Mouse (Mus musculus) hindbrain, postnatal 0 days (tissue): ENCODE results near the gene Lhx3. TPM values are rescaled to one million over a fixed set of nuclear protein-coding genes. Genes with fewer than 3 reads are reported as not detected.

Experiments used
- ATAC-seq: fragments of 200-750 bp; cut with Nextera tagmentation; 2 replicates; pipeline ENCODE4 v1.8.0; 2017; ENCODE audit warnings: mild to moderate bottlenecking, moderate TSS enrichment, moderate library complexity
- DNase-seq: peaks from one replicate; pipeline ENCODE4 v3.0.0-alpha.2; 2015; ENCODE audit warnings: low spot score
- H3K27ac ChIP-seq: fragments of 300-500 bp; sonication (generic); 2 replicates; pipeline ENCODE4 v1.5.1; 2014; ENCODE audit warnings: mild to moderate bottlenecking
- H3K27me3 ChIP-seq: fragments of 300-500 bp; sonication (generic); 2 replicates; pipeline ENCODE4 v1.6.1; 2014; ENCODE audit warnings: low read length, mixed read lengths; ENCODE audit not compliant: insufficient read depth
- H3K36me3 ChIP-seq: fragments of 300-500 bp; sonication (generic); 2 replicates; pipeline ENCODE4 v1.6.1; 2014; ENCODE audit warnings: low read length, mixed read lengths; ENCODE audit not compliant: insufficient read depth
- H3K4me1 ChIP-seq: fragments of 300-500 bp; sonication (generic); 2 replicates; pipeline ENCODE4 v1.6.1; 2014; ENCODE audit warnings: antibody characterized with exemption, low read length, mixed read lengths; ENCODE audit not compliant: insufficient read depth
- H3K4me2 ChIP-seq: fragments of 300-500 bp; sonication (generic); 2 replicates; pipeline ENCODE4 v1.6.1; 2014; ENCODE audit warnings: low read depth, mild to moderate bottlenecking, low read length, moderate library complexity, mixed read lengths
- H3K4me3 ChIP-seq: fragments of 300-500 bp; sonication (generic); 2 replicates; pipeline ENCODE4 v1.5.1; 2014; ENCODE audit warnings: low read length
- H3K9ac ChIP-seq: fragments of 300-500 bp; sonication (generic); replicated peaks from 2 replicates; pipeline ENCODE4 v1.6.1; 2014; ENCODE audit warnings: mild to moderate bottlenecking, low read length, moderate library complexity, mixed read lengths
- H3K9me3 ChIP-seq: fragments of 300-500 bp; sonication (generic); 2 replicates; pipeline ENCODE4 v1.6.1; 2016; ENCODE audit warnings: low read length, mixed read lengths
- CTCF ChIP-seq: IDR thresholded peaks from 2 replicates; pipeline ENCODE4 v1.5.1; 2016; ENCODE audit warnings: antibody characterized with exemption, control low read depth, low read depth
- WGBS: fragments of 180-500 bp; shearing (Covaris S2); extraction: QIAGEN DNeasy Blood & Tissue Kit; methylation state at CpG from one replicate; pipeline ENCODE4 v1.1.7; 2014; 5-methylcytosine and 5-hydroxymethylcytosine counted together
- polyA plus RNA-seq: library from polyadenylated mRNA; unstranded; fragments of >200 nt; fragmentation: Nextera tagmentation; extraction: Ambion mirVana; gene quantifications from 2 replicates; pipeline ENCODE4 v1.2.1, GENCODE M21; 2015
- total RNA-seq: library from RNA; depleted of rRNA; stranded (reverse); fragments of >200 nt; gene quantifications from 2 replicates; pipeline ENCODE4 v1.2.3, GENCODE M21; 2014

Lhx3 gene
- total and polyA plus RNA-seq, 2 experiments from 2014 or later, result 2.3 to 3.2 TPM

DNA sequence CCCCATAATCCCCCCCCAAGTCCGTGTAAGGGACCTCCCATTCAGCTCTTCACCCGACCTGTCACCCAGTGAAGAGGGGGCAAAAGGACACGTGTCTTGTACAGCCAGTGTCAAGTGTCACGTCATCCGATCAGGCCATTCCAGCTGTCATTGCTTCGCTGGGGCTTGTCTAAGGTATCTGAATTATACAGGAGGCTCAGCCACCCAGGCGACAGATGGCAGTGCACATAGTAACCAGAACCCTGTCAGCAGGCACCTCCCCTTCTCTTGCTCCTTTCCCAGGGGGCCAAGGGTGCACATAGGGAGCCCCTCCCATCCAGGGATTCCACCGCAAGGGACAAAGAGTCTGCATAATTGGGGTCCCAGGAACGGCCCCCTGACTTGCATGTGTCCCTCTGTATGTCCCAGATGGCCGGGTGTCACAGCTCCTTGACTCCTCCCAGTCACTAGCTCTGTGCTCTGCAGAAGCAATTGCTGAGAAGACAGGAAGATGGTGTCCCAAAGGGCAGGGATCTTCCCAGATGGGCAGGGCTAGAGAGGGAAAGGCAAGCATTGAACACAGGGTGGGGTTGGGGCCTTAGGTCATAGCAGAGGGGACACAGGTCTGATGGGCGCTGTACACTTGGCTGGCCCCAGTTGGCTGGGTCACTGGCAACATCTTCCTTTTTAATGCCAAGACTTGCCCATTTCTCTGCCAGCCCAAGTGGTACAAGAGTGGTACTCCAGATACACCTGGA lies 39.1 kb downstream of the Lhx3 start:
- Histone ChIP-seq H3K4me1 (peaks cover 5% of the 10 kb centered on the region; the same call in 1 of the 2 replicates), H3K27me3 (no peaks in the 10 kb centered on the region), H3K27ac (no peak overlapping the region), H3K4me2 (no peak overlapping the region), H3K36me3 (no peaks in the 10 kb centered on the region), H3K4me3 (no peak overlapping the region), H3K9me3 (no peaks in the 10 kb centered on the region), H3K9ac (no peak overlapping the region)
- ATAC-seq, result 0 out of 2 replicates have a peak, but pooled peaks have one; percentile 34
- no peak for DNase-seq
- no peak for TF ChIP-seq CTCF
- WGBS, result 36% methylated on average over 11 of the region's 11 CpGs

DNA sequence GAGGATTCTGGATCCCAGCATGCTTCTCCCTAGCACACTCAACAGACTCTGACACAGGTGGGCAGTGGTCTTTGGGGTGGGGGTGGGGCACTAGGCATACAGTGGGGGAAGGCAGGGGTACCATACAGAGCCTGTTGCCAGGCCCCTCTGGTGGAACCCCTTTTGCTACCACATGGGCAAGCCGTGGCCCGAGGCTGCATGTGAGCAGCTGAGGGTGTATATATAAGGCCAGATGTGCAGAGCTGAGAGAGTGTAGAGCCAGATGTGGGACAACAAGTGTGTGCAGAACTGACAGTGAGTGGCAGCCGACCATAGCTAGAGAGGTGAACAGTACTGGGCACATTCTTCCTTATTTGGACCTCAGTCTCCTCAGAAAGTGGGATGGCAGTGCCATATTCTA lies 41.2 kb downstream of the Lhx3 start:
- peaks cover 5% of the 10 kb centered on the region; the same call in 1 of the 2 replicates for H3K4me1 ChIP-seq
- no peak for TF ChIP-seq CTCF
- H3K27me3 ChIP-seq, result no peaks in the 10 kb centered on the region
- H3K27ac ChIP-seq, result no peak overlapping the region
- DNase-seq (no peak), ATAC-seq (no peak)
- no peaks in the 10 kb centered on the region for H3K36me3 ChIP-seq
- no peak overlapping the region for H3K9ac ChIP-seq
- WGBS, result 84% methylated on average over 3 of the region's 3 CpGs
- no peak overlapping the region for H3K4me3 ChIP-seq
- H3K4me2 ChIP-seq, result no peak overlapping the region
- H3K9me3 ChIP-seq, result no peaks in the 10 kb centered on the region

DNA sequence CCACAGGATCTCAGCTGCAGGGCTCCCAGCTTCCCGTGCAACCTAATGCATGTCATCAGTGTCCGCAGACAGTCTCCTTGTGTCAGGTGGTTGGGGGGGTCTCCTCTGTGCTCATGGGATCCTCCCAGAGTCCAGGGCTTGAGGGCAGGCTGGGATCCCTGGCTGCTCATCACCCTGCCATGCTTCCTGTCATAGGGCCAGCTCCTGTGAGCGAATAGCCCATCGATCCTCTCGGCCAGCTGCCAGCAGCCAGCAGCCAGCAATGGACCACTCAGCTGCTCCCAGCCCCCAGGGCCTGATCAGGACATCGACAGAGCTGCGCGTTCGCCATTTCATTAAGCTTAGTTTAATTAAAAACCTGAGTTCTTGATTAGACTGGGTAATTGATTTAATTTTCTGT lies 50.0 kb downstream of the Lhx3 start:
- peak; percentile 66 for DNase-seq

DNA sequence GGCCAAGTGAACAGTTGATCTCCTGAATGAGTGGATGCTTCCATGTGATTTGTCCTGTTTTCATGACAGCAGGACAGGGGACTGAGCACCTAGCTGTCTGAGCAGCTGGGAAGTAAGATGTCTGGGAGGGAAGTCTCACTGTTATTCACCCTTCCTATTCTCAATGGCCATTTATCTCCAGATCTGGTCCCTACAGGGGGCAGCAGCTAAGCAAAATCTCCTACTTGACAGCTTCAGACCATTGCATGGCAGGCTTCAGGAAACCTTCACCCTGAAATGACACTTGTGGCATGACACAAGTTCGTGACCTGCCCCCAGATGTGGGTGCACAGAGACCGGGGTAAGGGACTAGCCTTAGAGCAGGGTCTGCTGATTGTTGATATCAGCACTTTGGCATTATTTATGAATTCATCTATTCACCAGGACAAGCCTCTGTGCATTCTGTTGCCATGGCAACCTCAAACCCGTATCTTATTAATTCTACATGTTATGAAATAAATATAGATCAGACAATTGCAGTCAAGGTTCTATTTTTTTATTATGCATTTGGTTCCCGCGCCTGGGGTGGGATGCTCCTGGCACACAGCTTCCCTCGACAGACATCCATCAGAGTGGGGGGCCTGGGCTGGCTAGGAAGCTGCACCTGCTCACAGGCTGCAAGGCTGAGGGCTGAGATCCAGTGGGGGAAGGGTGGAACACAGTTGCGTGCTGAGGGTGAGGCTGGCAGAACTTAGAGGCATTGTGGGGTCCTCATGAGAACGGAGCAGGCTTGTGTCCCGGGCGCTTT lies 51.7 kb downstream of the Lhx3 start:
- Histone ChIP-seq H3K4me2 (no peak overlapping the region), H3K9ac (no peak overlapping the region)

More for the DNA sequence above, 50.0 kb downstream of the Lhx3 start:
- no peak for TF ChIP-seq CTCF
- Histone ChIP-seq H3K36me3 (no peaks in the 10 kb centered on the region), H3K9ac (no peak overlapping the region), H3K4me1 (peaks cover 25% of the 10 kb centered on the region), H3K4me2 (no peak overlapping the region), H3K4me3 (no peak overlapping the region), H3K27ac (peak overlapping the region; percentile 45; the same call in 1 of the 2 replicates), H3K9me3 (no peaks in the 10 kb centered on the region), H3K27me3 (no peaks in the 10 kb centered on the region)
- 45% methylated on average over 9 of the region's 9 CpGs for WGBS
- ATAC-seq, result no peak

DNA sequence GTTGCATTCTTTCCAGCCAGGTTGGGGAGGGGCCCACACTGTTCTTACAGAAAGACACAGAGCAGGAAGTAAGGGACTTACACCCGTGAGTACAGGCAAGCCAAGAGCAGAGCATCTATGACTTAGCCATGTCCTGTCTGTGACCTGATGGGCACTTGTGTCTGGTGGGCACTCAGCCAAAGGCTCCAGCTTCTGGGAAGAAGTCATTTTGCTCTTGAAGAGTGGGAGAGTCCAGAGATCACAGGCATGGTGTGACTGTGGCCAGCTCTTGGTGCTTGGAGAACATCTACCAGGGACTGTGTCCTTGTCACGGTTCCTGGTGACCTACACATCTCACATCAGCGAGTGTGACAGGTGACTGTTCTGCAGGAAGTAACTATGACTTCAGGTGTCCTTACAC lies 52.4 kb downstream of the Lhx3 start:
- no peak overlapping the region for H3K9ac ChIP-seq
- no peaks in the 10 kb centered on the region for H3K9me3 ChIP-seq
- H3K27me3 ChIP-seq, result no peaks in the 10 kb centered on the region
- TF ChIP-seq CTCF, result no peak
- DNase-seq, result no peak
- H3K4me3 ChIP-seq, result no peak overlapping the region
- ATAC-seq, result no peak
- H3K27ac ChIP-seq, result peak overlapping the region; percentile 64; the same call in 1 of the 2 replicates
- peaks cover 25% of the 10 kb centered on the region for H3K4me1 ChIP-seq
- no peaks in the 10 kb centered on the region for H3K36me3 ChIP-seq
- WGBS, result 74% methylated on average over 3 of the region's 3 CpGs
- no peak overlapping the region for H3K4me2 ChIP-seq

More for the DNA sequence above, 51.7 kb downstream of the Lhx3 start:
- Histone ChIP-seq H3K9me3 (no peaks in the 10 kb centered on the region), H3K4me3 (no peak overlapping the region), H3K27me3 (no peaks in the 10 kb centered on the region), H3K27ac (peak overlapping the region; percentile 64), H3K4me1 (peaks cover 25% of the 10 kb centered on the region), H3K36me3 (no peaks in the 10 kb centered on the region)
- ATAC-seq, result peak; percentile 67; the same call in 1 of the 2 replicates
- 31% methylated on average over 10 of the region's 10 CpGs for WGBS
- peak; percentile 35; the same call in 1 of the 2 replicates for TF ChIP-seq CTCF
- DNase-seq, result peak; percentile 68

DNA sequence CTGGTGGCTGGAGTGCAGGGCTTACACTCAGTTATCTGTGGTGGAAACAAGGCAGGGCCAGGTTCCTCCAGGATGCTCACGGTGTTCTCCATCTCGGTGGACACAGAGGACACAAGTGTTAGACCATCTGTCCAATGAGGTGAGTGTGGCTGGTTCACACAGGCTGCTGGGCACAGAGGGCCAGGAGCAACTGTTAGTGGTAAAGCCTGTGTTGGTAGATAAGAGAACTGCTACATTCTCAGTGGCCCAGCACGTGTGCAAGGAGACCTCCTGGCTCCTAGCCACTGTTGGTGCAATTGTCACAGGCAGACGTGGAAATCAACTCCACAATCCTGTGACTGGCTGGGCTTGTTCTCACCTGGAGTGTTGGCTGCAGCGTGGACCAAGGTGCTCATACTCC lies 53.5 kb downstream of the Lhx3 start:
- Histone ChIP-seq H3K4me1 (peaks cover 25% of the 10 kb centered on the region), H3K27me3 (no peaks in the 10 kb centered on the region), H3K9ac (no peak overlapping the region), H3K4me3 (no peak overlapping the region), H3K4me2 (no peak overlapping the region), H3K9me3 (no peaks in the 10 kb centered on the region), H3K27ac (no peak overlapping the region; the same call in 1 of the 2 replicates), H3K36me3 (no peaks in the 10 kb centered on the region)
- no peak for DNase-seq
- 54% methylated on average over 5 of the region's 5 CpGs for WGBS
- TF ChIP-seq CTCF, result no peak
- ATAC-seq, result peak; percentile 17; the same call in 1 of the 2 replicates
